Mouse (Mus musculus) lung, postnatal 0 days (tissue): ENCODE measurements around the gene Rnpep.

Experiments used
- CTCF ChIP-seq: IDR thresholded peaks from 2 replicates; pipeline ENCODE4 v1.5.1; 2016; ENCODE audit warnings: antibody characterized with exemption, mild to moderate bottlenecking
- EP300 ChIP-seq: IDR thresholded peaks from 2 replicates; pipeline ENCODE4 v1.6.1; 2016; ENCODE audit warnings: antibody characterized with exemption, mild to moderate bottlenecking, control low read depth

DNA sequence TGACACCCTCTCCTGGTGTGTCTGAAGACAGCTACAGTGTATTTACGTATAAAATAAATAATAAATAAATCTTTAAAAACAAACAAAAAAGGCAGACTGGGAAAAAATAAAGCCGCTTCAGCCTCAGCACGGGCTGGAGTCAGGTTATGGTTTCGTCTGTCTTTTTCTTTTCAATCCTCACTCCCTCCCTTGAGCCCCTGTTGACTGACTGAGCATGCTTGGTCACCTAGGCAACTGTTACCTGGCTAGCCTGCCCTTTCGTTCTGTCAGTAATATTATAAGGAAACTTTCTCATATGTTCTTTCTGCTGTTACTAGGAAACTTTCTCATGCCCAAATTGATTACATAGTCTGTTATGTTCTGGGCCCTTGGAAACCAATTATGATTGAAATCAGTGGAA, 7.0 kb upstream of the Rnpep start:
- TF ChIP-seq CTCF: no peak
- no peak for TF ChIP-seq EP300
